Mouse (Mus musculus) kidney, postnatal 0 days (tissue): ENCODE results near the gene AI481877. TPM values are rescaled to one million over a fixed set of nuclear protein-coding genes. Genes with fewer than 3 reads are reported as not detected.

Source experiments
- ATAC-seq: fragments of 200-750 bp; cut with Nextera tagmentation; replicated peaks from 2 replicates; pipeline ENCODE4 v1.8.0; 2017; ENCODE audit warnings: low read depth, moderate number of reproducible peaks, moderate TSS enrichment, moderate library complexity; ENCODE audit not compliant: low FRiP score
- DNase-seq: peaks from one replicate; pipeline ENCODE4 v3.0.0-alpha.2; 2016; ENCODE audit warnings: low spot score
- H3K27ac ChIP-seq: fragments of 300-500 bp; sonication (generic); 2 replicates; pipeline ENCODE4 v1.5.1; 2014; ENCODE audit warnings: mild to moderate bottlenecking
- H3K27me3 ChIP-seq: fragments of 300-500 bp; sonication (generic); 2 replicates; pipeline ENCODE4 v1.6.1; 2014; ENCODE audit warnings: low read length, mixed read lengths; ENCODE audit not compliant: insufficient read depth
- H3K36me3 ChIP-seq: fragments of 300-500 bp; sonication (generic); 2 replicates; pipeline ENCODE4 v1.6.1; 2014; ENCODE audit warnings: low read length, mixed read lengths; ENCODE audit not compliant: insufficient read depth
- H3K4me1 ChIP-seq: fragments of 300-500 bp; sonication (generic); replicated peaks from 2 replicates; pipeline ENCODE4 v1.6.1; 2014; ENCODE audit warnings: antibody characterized with exemption, low read length, mixed read lengths; ENCODE audit not compliant: insufficient read depth
- H3K4me2 ChIP-seq: fragments of 300-500 bp; sonication (generic); 2 replicates; pipeline ENCODE4 v1.6.1; 2014; ENCODE audit warnings: mild to moderate bottlenecking, low read length, moderate library complexity, mixed read lengths
- H3K4me3 ChIP-seq: fragments of 300-500 bp; sonication (generic); replicated peaks from 2 replicates; pipeline ENCODE4 v1.5.1; 2014; ENCODE audit warnings: low read depth, low read length
- H3K9ac ChIP-seq: fragments of 300-500 bp; sonication (generic); 2 replicates; pipeline ENCODE4 v1.6.1; 2014; ENCODE audit warnings: low read depth, low read length
- H3K9me3 ChIP-seq: fragments of 300-500 bp; sonication (generic); replicated peaks from 2 replicates; pipeline ENCODE4 v1.6.1; 2016; ENCODE audit warnings: low read length, inconsistent platforms, mixed read lengths
- CTCF ChIP-seq: IDR thresholded peaks from 2 replicates; pipeline ENCODE4 v1.5.1; 2016; ENCODE audit warnings: antibody characterized with exemption, low read depth, mild to moderate bottlenecking, moderate library complexity
- WGBS: fragments of 180-500 bp; shearing (Covaris S2); extraction: QIAGEN DNeasy Blood & Tissue Kit; methylation state at CpG from one replicate; pipeline ENCODE4 v1.1.7; 2014; 5-methylcytosine and 5-hydroxymethylcytosine counted together
- polyA plus RNA-seq: library from polyadenylated mRNA; unstranded; fragments of >200 nt; fragmentation: Nextera tagmentation; extraction: Ambion mirVana; gene quantifications from 2 replicates; pipeline ENCODE4 v1.2.1, GENCODE M21; 2015

Gene AI481877
- polyA plus RNA-seq, 1 experiment from 2014 or later = not detected

DNA sequence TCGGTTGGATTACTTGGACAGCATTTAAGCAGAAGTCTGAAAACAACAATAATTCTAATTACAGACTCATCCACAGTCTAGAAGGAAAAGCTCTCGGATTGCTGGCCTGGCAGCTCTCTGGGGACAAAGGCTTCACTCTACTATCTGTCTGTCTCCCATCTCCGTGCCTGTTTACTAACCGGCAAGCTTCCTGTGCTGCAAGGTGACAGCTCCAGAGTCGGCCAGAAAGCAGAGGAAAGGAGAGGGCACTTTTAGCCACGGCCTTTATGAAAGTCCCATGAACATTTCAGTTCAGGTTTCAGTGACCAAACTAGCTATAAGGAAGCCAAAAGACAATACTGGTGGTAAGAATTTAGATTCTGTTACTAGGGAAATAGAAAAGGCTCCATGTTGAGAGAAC lies 37.1 kb upstream of the AI481877 start:
- H3K4me2 ChIP-seq = no peak overlapping the region
- DNase-seq = no peak
- WGBS = 37% methylated on average over 6 of the region's 6 CpGs
- ATAC-seq = no peak
- no peak overlapping the region for H3K27ac ChIP-seq
- H3K9ac ChIP-seq = no peak overlapping the region
- TF ChIP-seq CTCF = no peak
- H3K4me1 ChIP-seq = no peaks in the 10 kb centered on the region
- H3K36me3 ChIP-seq = no peaks in the 10 kb centered on the region
- H3K27me3 ChIP-seq = no peaks in the 10 kb centered on the region
- H3K9me3 ChIP-seq = no peaks in the 10 kb centered on the region
- H3K4me3 ChIP-seq = no peak overlapping the region

DNA sequence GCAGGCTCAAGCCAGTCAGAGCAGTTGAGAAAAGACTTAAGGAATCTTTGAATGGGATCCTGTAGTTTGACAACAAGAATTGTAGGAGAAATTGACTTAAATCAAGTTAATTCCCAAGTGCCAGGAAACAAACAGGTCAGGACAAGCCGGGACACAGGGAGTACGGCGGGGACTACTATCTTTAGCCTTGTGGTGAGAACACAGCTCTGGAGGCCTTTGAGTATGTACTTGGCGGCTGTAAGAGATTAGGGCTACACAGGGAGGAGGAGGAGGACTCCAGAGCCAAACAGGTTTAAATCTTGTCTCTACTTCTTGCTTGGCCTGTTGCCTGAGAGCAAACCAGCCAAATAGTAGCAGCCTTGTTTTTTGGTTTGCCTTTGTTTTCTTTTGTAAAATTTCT lies 36.2 kb upstream of the AI481877 start:
- no peak for DNase-seq
- H3K4me2 ChIP-seq = no peak overlapping the region
- H3K4me1 ChIP-seq = no peaks in the 10 kb centered on the region
- no peaks in the 10 kb centered on the region for H3K36me3 ChIP-seq
- no peak overlapping the region for H3K27ac ChIP-seq
- no peak overlapping the region for H3K4me3 ChIP-seq
- ATAC-seq = no peak
- no peaks in the 10 kb centered on the region for H3K9me3 ChIP-seq
- no peaks in the 10 kb centered on the region for H3K27me3 ChIP-seq
- H3K9ac ChIP-seq = no peak overlapping the region
- 64% methylated on average over 4 of the region's 4 CpGs for WGBS
- no peak for TF ChIP-seq CTCF

DNA sequence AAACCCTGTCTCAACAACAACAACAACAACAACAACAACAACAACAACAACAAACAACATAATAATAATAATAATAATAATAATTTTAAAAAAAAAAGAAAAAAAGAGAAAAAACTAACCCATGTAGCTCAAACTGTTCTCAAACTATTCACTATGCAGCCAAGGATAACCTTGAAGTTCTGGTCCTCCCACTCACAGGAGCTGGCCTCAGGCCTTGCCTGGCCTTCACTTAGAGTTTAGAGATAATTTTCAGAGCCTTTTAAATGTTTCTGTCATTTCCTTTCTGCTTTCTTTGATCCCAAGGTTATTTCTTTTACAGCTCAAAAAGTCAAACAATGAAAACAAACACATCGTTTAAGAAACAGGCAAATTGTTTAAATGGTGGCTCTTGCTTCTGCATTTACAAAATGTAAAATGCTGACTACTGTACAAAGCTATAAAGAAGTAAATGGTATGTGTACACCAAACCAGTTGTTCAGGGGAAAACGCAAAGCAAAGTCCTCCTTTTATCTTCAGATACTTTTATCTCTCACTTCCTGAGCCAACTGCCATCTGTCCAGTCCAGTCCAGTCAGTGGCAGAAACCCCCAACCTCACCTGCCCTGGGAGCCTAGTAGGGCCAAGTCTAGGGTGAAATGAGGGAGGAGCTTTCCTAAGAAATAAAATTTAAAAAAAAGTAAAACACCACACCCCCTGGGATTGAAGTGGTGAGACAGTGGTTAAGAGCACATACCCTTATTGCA lies 34.6 kb upstream of the AI481877 start:
- WGBS = 52% methylated on average over 2 of the region's 2 CpGs
- H3K9ac ChIP-seq = no peak overlapping the region
- no peaks in the 10 kb centered on the region for H3K27me3 ChIP-seq
- no peak overlapping the region for H3K27ac ChIP-seq
- DNase-seq (no peak), ATAC-seq (no peak)
- no peak overlapping the region for H3K4me3 ChIP-seq
- H3K36me3 ChIP-seq = no peaks in the 10 kb centered on the region
- no peak for TF ChIP-seq CTCF
- H3K9me3 ChIP-seq = no peaks in the 10 kb centered on the region
- no peaks in the 10 kb centered on the region for H3K4me1 ChIP-seq
- H3K4me2 ChIP-seq = no peak overlapping the region

DNA sequence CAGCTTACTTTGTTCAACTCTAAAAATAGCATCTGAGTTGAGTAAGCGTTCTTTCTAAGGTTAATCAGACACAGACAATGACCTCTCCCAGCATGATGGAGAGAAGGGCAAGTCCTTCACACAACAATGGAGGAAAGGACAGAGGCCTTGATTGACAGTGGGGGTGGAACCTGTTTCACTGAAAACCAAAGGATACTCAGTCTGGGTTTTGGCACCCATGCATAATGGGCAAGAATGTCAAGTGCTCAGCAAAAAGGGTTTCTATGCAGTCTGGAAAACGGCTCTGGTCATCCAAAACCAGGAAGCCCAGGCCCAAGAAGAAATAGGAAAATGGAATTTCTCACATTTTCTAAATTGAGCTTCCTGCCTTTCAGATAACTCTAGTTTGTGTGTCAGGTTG lies 33.8 kb upstream of the AI481877 start:
- Histone ChIP-seq H3K27ac (no peak overlapping the region), H3K36me3 (no peaks in the 10 kb centered on the region), H3K9ac (no peak overlapping the region), H3K4me2 (no peak overlapping the region), H3K4me1 (no peaks in the 10 kb centered on the region), H3K4me3 (no peak overlapping the region), H3K27me3 (no peaks in the 10 kb centered on the region), H3K9me3 (no peaks in the 10 kb centered on the region)
- WGBS = 63% methylated on average over 2 of the region's 2 CpGs
- DNase-seq = no peak
- ATAC-seq = no peak
- TF ChIP-seq CTCF = no peak

DNA sequence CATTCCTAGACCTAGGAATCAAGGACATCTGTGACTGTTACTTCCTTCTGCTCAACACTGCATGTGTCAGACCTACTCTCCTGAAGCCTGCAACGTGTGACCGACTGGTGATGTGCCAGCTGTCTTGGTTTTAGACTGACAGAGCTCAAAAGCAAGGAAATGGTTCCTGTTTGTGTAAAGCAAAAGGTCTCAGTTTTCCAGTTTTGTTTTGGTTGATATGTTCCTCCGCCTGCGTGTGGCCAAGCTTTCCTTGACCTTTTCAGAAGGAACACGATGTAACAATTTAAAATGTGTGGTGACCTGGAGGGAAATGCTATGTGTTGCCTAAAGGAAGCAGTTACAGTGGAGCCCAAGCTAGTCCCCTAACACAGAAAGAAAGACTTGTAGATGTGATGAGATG lies 31.2 kb upstream of the AI481877 start:
- Histone ChIP-seq H3K9me3 (no peaks in the 10 kb centered on the region), H3K4me1 (no peaks in the 10 kb centered on the region), H3K9ac (no peak overlapping the region), H3K27me3 (no peaks in the 10 kb centered on the region), H3K4me3 (no peak overlapping the region), H3K27ac (no peak overlapping the region), H3K4me2 (no peak overlapping the region), H3K36me3 (no peaks in the 10 kb centered on the region)
- no peak for ATAC-seq
- no peak for TF ChIP-seq CTCF
- WGBS = 64% methylated on average over 5 of the region's 5 CpGs
- no peak for DNase-seq

DNA sequence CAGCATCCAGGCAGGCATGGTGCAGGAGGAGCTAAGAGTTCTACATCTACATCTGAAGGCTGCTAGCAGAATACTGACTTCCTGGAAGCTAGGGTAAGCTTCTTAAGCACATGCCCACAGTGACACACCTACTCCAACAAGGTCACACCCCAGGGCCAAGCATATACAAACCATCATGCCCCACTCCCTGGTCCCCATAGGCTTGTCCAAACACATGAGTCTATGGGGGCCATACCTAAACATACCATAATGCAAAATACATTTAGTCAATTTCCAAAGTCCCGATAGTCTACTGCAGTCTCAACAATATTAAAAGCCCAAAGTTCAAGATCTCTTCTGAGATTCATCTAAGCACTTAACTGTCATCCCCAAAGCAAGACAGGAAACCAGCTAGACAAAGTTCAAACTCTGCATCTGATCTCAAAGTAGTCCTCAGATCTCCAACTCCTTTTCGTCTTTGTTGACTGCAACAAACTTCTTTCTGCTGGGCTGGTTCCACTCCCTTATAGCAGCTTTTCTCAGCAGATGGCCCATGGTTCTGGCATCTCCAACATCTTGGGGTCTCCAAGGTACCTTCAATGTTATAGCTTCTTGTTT lies 28.6 kb upstream of the AI481877 start:
- Histone ChIP-seq H3K27ac (no peak overlapping the region), H3K4me2 (no peak overlapping the region), H3K4me3 (no peak overlapping the region), H3K36me3 (no peaks in the 10 kb centered on the region), H3K4me1 (no peaks in the 10 kb centered on the region), H3K9ac (no peak overlapping the region), H3K27me3 (no peaks in the 10 kb centered on the region), H3K9me3 (no peaks in the 10 kb centered on the region)
- DNase-seq (no peak), ATAC-seq (no peak)
- no peak for TF ChIP-seq CTCF
- 91% methylated on average over 2 of the region's 2 CpGs for WGBS
